Mouse (Mus musculus): Measurements from ENCODE around the gene G3bp1. TPM values are rescaled to one million over a fixed set of nuclear protein-coding genes. Genes with fewer than 3 reads are reported as not detected.

Gene G3bp1
- polyA plus RNA-seq, 1 experiment from 2014 or later = 103 TPM

DNA sequence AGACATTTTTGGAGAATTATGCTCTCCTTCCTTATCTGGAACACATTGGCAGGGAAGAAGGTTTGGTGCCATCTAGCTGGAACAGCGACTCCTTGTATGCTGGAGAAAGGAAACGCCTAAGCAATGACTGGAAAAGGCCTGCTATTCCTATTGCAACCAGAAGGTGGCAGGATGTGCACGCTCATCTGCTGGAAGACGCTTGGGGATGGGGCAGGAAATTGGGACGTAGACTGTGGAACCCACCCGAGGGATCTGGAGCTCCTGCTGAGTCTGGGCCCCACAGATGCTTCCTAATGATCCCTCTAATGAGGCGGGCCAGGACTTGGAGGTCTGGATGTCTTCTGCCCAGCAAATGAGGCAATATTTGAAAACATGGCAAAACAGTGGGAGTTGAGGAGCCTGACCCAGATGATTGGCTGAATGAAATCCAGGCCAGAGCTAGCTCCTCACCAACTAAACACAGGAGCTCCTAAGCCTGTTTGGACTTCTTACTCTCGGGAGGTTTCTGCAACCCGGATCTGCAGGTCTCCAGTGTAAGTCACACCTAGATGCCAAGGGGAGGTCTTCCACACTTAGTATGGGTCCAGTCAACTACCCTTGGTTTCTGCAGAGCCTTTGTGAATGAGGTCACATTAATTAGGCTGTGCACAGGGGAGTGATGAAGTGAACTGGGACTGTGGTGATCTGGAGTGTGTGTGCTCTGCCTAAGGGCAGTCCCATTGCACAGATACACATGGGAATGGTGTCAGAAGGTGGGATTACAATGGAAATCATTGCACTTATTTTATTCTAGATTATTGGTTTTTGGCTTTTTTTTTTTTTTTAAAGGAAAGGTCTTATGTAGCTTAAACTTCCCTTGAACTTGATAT lies 49.6 kb downstream of the G3bp1 start:
- ATAC-seq (ENCODE audit: insufficient number of reproducible peaks, insufficient read depth, low FRiP score, low read depth) = 0 out of 2 replicates have a peak, but pooled peaks have one; percentile 21
- H3K9ac ChIP-seq (ENCODE audit: low read length) = no peak overlapping the region
- WGBS = 3% methylated on average over 9 of the region's 9 CpGs

DNA sequence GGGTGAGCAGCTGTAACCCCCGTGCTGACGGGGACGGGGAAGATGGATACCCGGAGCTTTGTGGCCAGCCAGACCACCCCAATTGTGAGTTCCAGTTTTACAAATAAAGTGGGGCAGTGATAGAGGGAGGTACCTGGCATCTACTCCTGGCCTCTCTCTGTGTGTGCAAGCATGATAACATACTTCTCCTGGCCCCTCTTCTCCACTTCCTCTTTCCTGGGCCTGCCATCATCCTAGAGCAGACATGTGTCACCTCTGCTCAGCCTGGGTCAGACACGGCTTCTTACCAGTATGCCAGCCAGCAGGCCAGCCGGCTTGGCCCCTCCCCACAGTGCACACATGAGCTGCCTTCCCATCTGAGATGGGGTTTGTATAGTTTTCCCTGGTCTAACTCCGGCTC lies 61.3 kb downstream of the G3bp1 start:
- no peak overlapping the region for H3K9ac ChIP-seq (ENCODE audit: low read length)
- H3K4me3 ChIP-seq (ENCODE audit: control insufficient read depth in 1 of 2, insufficient read depth in 1 of 2, low read depth in 1 of 2, low read length in 2 of 2) = no peak overlapping the region
- no peaks in the 10 kb centered on the region for H3K36me3 ChIP-seq (ENCODE audit: control insufficient read depth, insufficient read depth, low read length)
- 72% methylated on average over 7 of the region's 7 CpGs for WGBS
- H3K9me3 ChIP-seq (ENCODE audit: control insufficient read depth, low read length) = no peaks in the 10 kb centered on the region
- H3K27me3 ChIP-seq (ENCODE audit: control insufficient read depth, insufficient read depth, low read length) = no peaks in the 10 kb centered on the region
- no peak overlapping the region for H3K27ac ChIP-seq (replicated peaks in 1 of 2; ENCODE audit: control insufficient read depth in 1 of 2, insufficient read depth in 1 of 2, low read depth in 2 of 2, low read length in 2 of 2)
- H3K4me2 ChIP-seq (ENCODE audit: low read length) = no peak overlapping the region
- no peak for ATAC-seq (ENCODE audit: insufficient number of reproducible peaks, insufficient read depth, low FRiP score, low read depth)
- H3K4me1 ChIP-seq (ENCODE audit: control insufficient read depth in 2 of 2, insufficient read depth in 2 of 2, low read length in 2 of 2) = peaks cover 0 to 2% of the 10 kb centered on the region in 2 experiments; a peak in 1 of 4 replicates

More for the DNA sequence above, 49.6 kb downstream of the G3bp1 start:
- Histone ChIP-seq H3K9me3 (ENCODE audit: control insufficient read depth, low read length) (no peaks in the 10 kb centered on the region), H3K4me1 (ENCODE audit: control insufficient read depth in 2 of 2, insufficient read depth in 2 of 2, low read length in 2 of 2) (peaks cover 0 to 2% of the 10 kb centered on the region in 2 experiments; a peak in 1 of 4 replicates), H3K27ac (replicated peaks in 1 of 2; ENCODE audit: control insufficient read depth in 1 of 2, insufficient read depth in 1 of 2, low read depth in 2 of 2, low read length in 2 of 2) (no peak overlapping the region), H3K4me2 (ENCODE audit: low read length) (no peak overlapping the region), H3K4me3 (ENCODE audit: control insufficient read depth in 1 of 2, insufficient read depth in 1 of 2, low read depth in 1 of 2, low read length in 2 of 2) (no peak overlapping the region), H3K36me3 (ENCODE audit: control insufficient read depth, insufficient read depth, low read length) (no peaks in the 10 kb centered on the region), H3K27me3 (ENCODE audit: control insufficient read depth, insufficient read depth, low read length) (no peaks in the 10 kb centered on the region)

GRCm38 (mm10) chr11:55533378-55533777 lies 63.9 kb downstream of the G3bp1 start:
- WGBS = 55% methylated on average over 5 of the region's 5 CpGs
- Histone ChIP-seq H3K4me2 (ENCODE audit: low read length) (no peak overlapping the region), H3K4me1 (ENCODE audit: control insufficient read depth in 2 of 2, insufficient read depth in 2 of 2, low read length in 2 of 2) (peaks cover 0 to 2% of the 10 kb centered on the region in 2 experiments; a peak in 1 of 4 replicates), H3K4me3 (ENCODE audit: control insufficient read depth in 1 of 2, insufficient read depth in 1 of 2, low read depth in 1 of 2, low read length in 2 of 2) (no peak overlapping the region), H3K9me3 (ENCODE audit: control insufficient read depth, low read length) (no peaks in the 10 kb centered on the region), H3K27ac (replicated peaks in 1 of 2; ENCODE audit: control insufficient read depth in 1 of 2, insufficient read depth in 1 of 2, low read depth in 2 of 2, low read length in 2 of 2) (no peak overlapping the region), H3K36me3 (ENCODE audit: control insufficient read depth, insufficient read depth, low read length) (no peaks in the 10 kb centered on the region), H3K9ac (ENCODE audit: low read length) (no peak overlapping the region), H3K27me3 (ENCODE audit: control insufficient read depth, insufficient read depth, low read length) (no peaks in the 10 kb centered on the region)
- ATAC-seq (ENCODE audit: insufficient number of reproducible peaks, insufficient read depth, low FRiP score, low read depth) = no peak

DNA sequence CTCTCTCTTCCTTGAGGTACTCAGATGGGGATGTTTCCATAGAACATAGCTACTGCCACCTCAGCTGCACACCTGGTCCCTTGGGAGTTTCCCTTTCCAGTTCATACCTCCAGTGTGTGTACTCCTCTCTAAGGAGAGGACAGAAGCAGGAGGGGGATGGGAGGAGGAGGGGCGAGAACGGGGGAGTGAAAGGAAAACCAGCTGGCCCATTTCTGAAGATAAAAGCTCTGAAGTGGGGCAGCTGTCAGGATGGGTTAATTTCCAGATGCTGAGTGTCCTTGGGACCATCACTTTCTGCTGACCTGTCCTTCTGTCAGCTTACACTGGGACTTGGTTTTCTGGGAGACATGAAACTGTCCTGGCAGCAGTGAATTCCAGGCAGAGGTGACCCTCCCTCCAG lies 65.3 kb downstream of the G3bp1 start:
- ATAC-seq (ENCODE audit: insufficient number of reproducible peaks, insufficient read depth, low FRiP score, low read depth) = no peak
- no peak overlapping the region for H3K4me3 ChIP-seq (ENCODE audit: control insufficient read depth in 1 of 2, insufficient read depth in 1 of 2, low read depth in 1 of 2, low read length in 2 of 2)
- no peaks in the 10 kb centered on the region for H3K27me3 ChIP-seq (ENCODE audit: control insufficient read depth, insufficient read depth, low read length)
- H3K4me1 ChIP-seq (ENCODE audit: control insufficient read depth in 2 of 2, insufficient read depth in 2 of 2, low read length in 2 of 2) = peaks cover 0 to 2% of the 10 kb centered on the region in 2 experiments; a peak in 1 of 4 replicates
- H3K4me2 ChIP-seq (ENCODE audit: low read length) = no peak overlapping the region
- no peaks in the 10 kb centered on the region for H3K9me3 ChIP-seq (ENCODE audit: control insufficient read depth, low read length)
- H3K9ac ChIP-seq (ENCODE audit: low read length) = no peak overlapping the region
- WGBS = 20% methylated on average over 2 of the region's 2 CpGs
- no peak overlapping the region for H3K27ac ChIP-seq (replicated peaks in 1 of 2; ENCODE audit: control insufficient read depth in 1 of 2, insufficient read depth in 1 of 2, low read depth in 2 of 2, low read length in 2 of 2)
- no peaks in the 10 kb centered on the region for H3K36me3 ChIP-seq (ENCODE audit: control insufficient read depth, insufficient read depth, low read length)

GRCm38 (mm10) chr11:55542128-55542527 lies 72.6 kb downstream of the G3bp1 start:
- no peak overlapping the region for H3K4me3 ChIP-seq (ENCODE audit: control insufficient read depth in 1 of 2, insufficient read depth in 1 of 2, low read depth in 1 of 2, low read length in 2 of 2)

GRCm38 (mm10) chr11:55542671-55543070 lies 73.2 kb downstream of the G3bp1 start:
- no peak overlapping the region for H3K4me2 ChIP-seq (ENCODE audit: low read length)
- no peak overlapping the region for H3K4me3 ChIP-seq (ENCODE audit: control insufficient read depth in 1 of 2, insufficient read depth in 1 of 2, low read depth in 1 of 2, low read length in 2 of 2)
- H3K4me1 ChIP-seq (ENCODE audit: control insufficient read depth in 2 of 2, insufficient read depth in 2 of 2, low read length in 2 of 2) = no peaks in the 10 kb centered on the region
- no peaks in the 10 kb centered on the region for H3K36me3 ChIP-seq (ENCODE audit: control insufficient read depth, insufficient read depth, low read length)
- H3K27me3 ChIP-seq (ENCODE audit: control insufficient read depth, insufficient read depth, low read length) = no peaks in the 10 kb centered on the region
- peaks cover 5% of the 10 kb centered on the region for H3K9me3 ChIP-seq (ENCODE audit: control insufficient read depth, low read length)
- ATAC-seq (ENCODE audit: insufficient number of reproducible peaks, insufficient read depth, low FRiP score, low read depth) = no peak
- no peak overlapping the region for H3K27ac ChIP-seq (replicated peaks in 1 of 2; ENCODE audit: control insufficient read depth in 1 of 2, insufficient read depth in 1 of 2, low read depth in 2 of 2, low read length in 2 of 2)
- WGBS = 55% methylated on average over 4 of the region's 4 CpGs
- H3K9ac ChIP-seq (ENCODE audit: low read length) = no peak overlapping the region

More at GRCm38 (mm10) chr11:55542128-55542527, 72.6 kb downstream of the G3bp1 start:
- 22% methylated on average over 7 of the region's 7 CpGs for WGBS
- ATAC-seq (ENCODE audit: insufficient number of reproducible peaks, insufficient read depth, low FRiP score, low read depth) = no peak
- no peak overlapping the region for H3K27ac ChIP-seq (replicated peaks in 1 of 2; ENCODE audit: control insufficient read depth in 1 of 2, insufficient read depth in 1 of 2, low read depth in 2 of 2, low read length in 2 of 2)
- no peaks in the 10 kb centered on the region for H3K4me1 ChIP-seq (ENCODE audit: control insufficient read depth in 2 of 2, insufficient read depth in 2 of 2, low read length in 2 of 2)
- no peak overlapping the region for H3K9ac ChIP-seq (ENCODE audit: low read length)
- peaks cover 5% of the 10 kb centered on the region for H3K9me3 ChIP-seq (ENCODE audit: control insufficient read depth, low read length)
- H3K36me3 ChIP-seq (ENCODE audit: control insufficient read depth, insufficient read depth, low read length) = no peaks in the 10 kb centered on the region
- no peaks in the 10 kb centered on the region for H3K27me3 ChIP-seq (ENCODE audit: control insufficient read depth, insufficient read depth, low read length)
- no peak overlapping the region for H3K4me2 ChIP-seq (ENCODE audit: low read length)

DNA sequence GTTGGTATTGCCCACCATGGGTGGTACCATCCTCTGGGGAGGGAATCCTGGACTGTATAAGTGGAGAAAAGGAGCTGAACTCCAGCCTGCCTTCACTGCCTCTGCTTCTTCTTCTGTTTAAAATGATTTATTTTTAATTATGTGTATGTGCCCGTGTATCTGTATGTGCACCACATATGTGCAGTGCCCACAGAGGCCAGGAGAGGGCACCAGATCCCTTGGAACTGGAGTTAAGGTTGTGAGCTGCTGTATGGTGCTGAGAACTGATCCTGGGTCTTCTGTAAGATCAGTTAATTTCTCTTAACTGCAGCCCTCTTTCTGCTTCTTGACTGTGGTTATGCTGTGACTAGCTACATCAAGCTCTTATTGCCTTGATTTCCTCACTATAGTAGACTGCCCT lies 76.2 kb downstream of the G3bp1 start:
- peaks cover 5% of the 10 kb centered on the region for H3K9me3 ChIP-seq (ENCODE audit: control insufficient read depth, low read length)
- H3K36me3 ChIP-seq (ENCODE audit: control insufficient read depth, insufficient read depth, low read length) = no peaks in the 10 kb centered on the region
- H3K27me3 ChIP-seq (ENCODE audit: control insufficient read depth, insufficient read depth, low read length) = no peaks in the 10 kb centered on the region
- H3K4me3 ChIP-seq (ENCODE audit: control insufficient read depth in 1 of 2, insufficient read depth in 1 of 2, low read depth in 1 of 2, low read length in 2 of 2) = no peak overlapping the region
- WGBS = 52% methylated on average over 1 of the region's 1 CpGs
- H3K27ac ChIP-seq (replicated peaks in 1 of 2; ENCODE audit: control insufficient read depth in 1 of 2, insufficient read depth in 1 of 2, low read depth in 2 of 2, low read length in 2 of 2) = no peak overlapping the region
- no peaks in the 10 kb centered on the region for H3K4me1 ChIP-seq (ENCODE audit: control insufficient read depth in 2 of 2, insufficient read depth in 2 of 2, low read length in 2 of 2)
- ATAC-seq (ENCODE audit: insufficient number of reproducible peaks, insufficient read depth, low FRiP score, low read depth) = no peak
- H3K4me2 ChIP-seq (ENCODE audit: low read length) = no peak overlapping the region
- H3K9ac ChIP-seq (ENCODE audit: low read length) = no peak overlapping the region

Data from heart, embryonic 14.5 days (tissue).